Mouse (Mus musculus) heart, adult 2 months (tissue): Measurements from ENCODE around the gene Adnp. TPM values are rescaled to one million over a fixed set of nuclear protein-coding genes. Genes with fewer than 3 reads are reported as not detected.

Source experiments
- DNase-seq, 2 experiments: peaks; one replicate each; pipeline ENCODE4 v3.0.0; 2021
- H3K27ac ChIP-seq: fragments of 200-600 bp; 2 replicates; pipeline ENCODE4 v1.8.1; 2022
- H3K27me3 ChIP-seq: fragments of 200-500 bp; 2 replicates; pipeline ENCODE4 v1.6.1; 2012; ENCODE audit warnings: mild to moderate bottlenecking, low read length, inconsistent platforms, mixed read lengths; ENCODE audit not compliant: control insufficient read depth, insufficient read depth
- H3K36me3 ChIP-seq: fragments of 200-500 bp; 2 replicates; pipeline ENCODE4 v1.6.1; 2012; ENCODE audit warnings: low read length, inconsistent platforms; ENCODE audit not compliant: control insufficient read depth, insufficient read depth
- H3K4me1 ChIP-seq: fragments of 200-500 bp; 2 replicates; pipeline ENCODE4 v1.6.1; 2011; ENCODE audit warnings: low read length; ENCODE audit not compliant: control insufficient read depth, insufficient read depth
- H3K4me3 ChIP-seq: fragments of 200-600 bp; 2 replicates; pipeline ENCODE4 v1.8.1; 2022
- H3K79me2 ChIP-seq: fragments of 200-500 bp; replicated peaks from 2 replicates; pipeline ENCODE4 v1.6.1; 2012; ENCODE audit warnings: mild to moderate bottlenecking, inconsistent platforms, low read length, moderate library complexity, mixed read lengths; ENCODE audit not compliant: control insufficient read depth, insufficient read depth
- H3K9ac ChIP-seq: fragments of 200-500 bp; 2 replicates; pipeline ENCODE4 v1.6.1; 2012; ENCODE audit warnings: low read depth, mild to moderate bottlenecking, control low read depth, inconsistent platforms, low read length, mixed read lengths
- CTCF ChIP-seq: fragments of 200-600 bp; IDR thresholded peaks from 2 replicates; pipeline ENCODE4 v1.8.1; 2022; ENCODE audit warnings: antibody characterized with exemption, mild to moderate bottlenecking, moderate library complexity
- EP300 ChIP-seq: fragments of 200-500 bp; IDR thresholded peaks from 2 replicates; pipeline ENCODE4 v1.6.1; 2011; ENCODE audit warnings: low read depth, low read length, control low read depth; ENCODE audit not compliant: insufficient read depth
- POLR2A ChIP-seq: fragments of 200-500 bp; IDR thresholded peaks from 2 replicates; pipeline ENCODE4 v1.6.1; 2011; ENCODE audit warnings: mild to moderate bottlenecking, low read depth, low read length, control low read depth; ENCODE audit not compliant: insufficient read depth
- WGBS: fragments of 180-500 bp; shearing (Covaris S2); methylation state at CpG from one replicate; pipeline ENCODE4 v1.1.7; 2018; 5-methylcytosine and 5-hydroxymethylcytosine counted together
- intact Hi-C: fragments of 180-260 bp; cut with DNase I; formaldehyde crosslinking; loops from one replicate; pipeline ENCODE4 v1.15.1; 2025
- polyA plus RNA-seq: library from polyadenylated mRNA; depleted of rRNA; stranded (reverse); fragments of >200 nt; gene quantifications from 2 replicates; pipeline ENCODE4 v1.2.3, GENCODE M21; 2012
- total RNA-seq, 2 experiments: library from RNA; stranded (reverse); gene quantifications; 2 replicates each; pipeline ENCODE4 v1.2.3; 2021

Adnp gene
- total and polyA plus RNA-seq, 3 experiments, result 11.2 to 30.7 (median 29.6) TPM

DNA sequence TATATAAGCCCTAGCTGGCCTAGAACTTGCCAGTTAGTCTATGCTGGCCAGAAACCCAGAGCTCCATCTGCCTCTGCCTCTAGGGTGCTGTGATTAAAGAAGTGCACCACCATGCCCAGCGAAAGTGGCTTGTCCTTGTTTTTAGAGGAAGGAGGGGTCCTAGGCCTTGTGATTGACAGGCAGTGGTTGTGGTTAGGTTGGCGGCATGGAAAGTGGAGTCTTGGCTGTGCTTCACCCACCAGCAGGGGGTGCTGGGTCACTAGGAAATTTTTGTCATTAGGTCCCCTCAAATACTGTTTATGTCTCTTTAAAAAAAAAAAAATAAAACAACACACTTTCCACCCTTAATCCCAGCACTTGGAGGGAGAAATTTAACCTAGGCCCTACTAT lies 41.9 kb upstream of the Adnp start:
- no peaks in the 10 kb centered on the region; the same call in 1 of the 2 replicates for H3K4me1 ChIP-seq
- H3K27ac ChIP-seq, result no peak overlapping the region
- no peaks in the 10 kb centered on the region for H3K79me2 ChIP-seq
- no peak overlapping the region for H3K9ac ChIP-seq
- intact Hi-C loops, result no loop called here
- no peaks in the 10 kb centered on the region for H3K36me3 ChIP-seq
- no peak for DNase-seq
- no peaks in the 10 kb centered on the region; the same call in 1 of the 2 replicates for H3K27me3 ChIP-seq
- H3K4me3 ChIP-seq, result no peak overlapping the region
- WGBS, result 37% methylated on average over 2 of the region's 2 CpGs
- TF ChIP-seq CTCF (peak; percentile 41), EP300 (no peak)

DNA sequence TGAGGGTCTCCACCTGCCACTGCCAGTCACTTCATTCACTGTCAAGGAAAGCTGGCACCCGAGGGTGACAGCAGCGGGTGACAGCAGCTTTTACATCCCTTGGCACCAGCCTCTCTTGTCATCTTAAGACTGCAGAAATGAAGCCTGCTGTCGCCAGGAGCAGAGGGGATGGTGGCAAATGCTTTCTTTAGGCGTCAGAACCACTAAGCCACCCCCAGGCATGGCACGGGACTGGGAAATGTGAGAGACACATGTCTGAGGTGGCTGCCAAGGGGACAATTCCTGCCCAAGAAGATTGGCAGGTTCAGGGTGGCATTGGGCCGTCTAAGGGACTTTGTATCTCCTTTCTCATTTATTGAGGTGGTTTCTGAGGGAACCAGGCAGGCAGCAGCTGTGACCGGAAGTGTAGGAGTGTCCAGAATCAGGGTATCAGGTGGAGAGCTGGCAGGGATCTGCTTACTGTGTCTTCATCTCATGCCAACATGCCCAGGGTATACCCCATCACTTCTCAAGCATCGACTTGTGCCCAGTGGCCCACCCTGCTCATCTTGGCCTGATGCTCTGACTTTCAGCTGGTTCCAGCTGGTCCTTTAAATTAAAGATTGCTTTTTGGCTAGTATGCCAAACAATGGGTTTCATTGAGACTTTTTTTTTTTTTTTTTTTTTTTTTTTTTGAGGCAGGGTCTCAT lies 41.4 kb upstream of the Adnp start:
- DNase-seq, result no peak
- Histone ChIP-seq H3K27me3 (no peaks in the 10 kb centered on the region; the same call in 1 of the 2 replicates), H3K4me1 (no peaks in the 10 kb centered on the region; the same call in 1 of the 2 replicates), H3K36me3 (no peaks in the 10 kb centered on the region), H3K9ac (no peak overlapping the region), H3K27ac (no peak overlapping the region), H3K79me2 (no peaks in the 10 kb centered on the region), H3K4me3 (no peak overlapping the region)
- intact Hi-C loops, result no loop called here
- WGBS, result 65% methylated on average over 8 of the region's 8 CpGs
- TF ChIP-seq EP300, result no peak
- no peak for TF ChIP-seq CTCF
- no peak for TF ChIP-seq POLR2A

DNA sequence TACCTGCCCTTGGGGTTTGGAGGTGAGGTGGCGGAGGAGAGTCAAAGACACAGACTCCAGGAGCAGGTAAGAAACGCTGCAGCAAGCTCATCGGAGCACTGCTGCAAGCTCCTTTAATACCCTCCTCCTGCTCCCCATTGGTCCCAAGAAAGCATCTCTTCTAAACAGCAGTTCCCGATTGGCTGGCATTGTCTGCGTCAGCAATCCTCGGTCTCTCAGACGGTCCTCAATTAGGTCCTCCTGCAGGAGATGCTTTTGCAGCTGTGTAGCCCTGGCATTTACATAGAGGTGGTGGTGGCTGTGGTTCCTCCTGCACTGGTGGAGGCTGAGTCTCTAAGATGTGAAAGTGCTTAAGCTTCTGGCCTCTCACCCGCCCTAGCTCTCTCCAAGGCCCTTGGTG lies 38.7 kb upstream of the Adnp start:
- no peak for TF ChIP-seq CTCF
- no peak for TF ChIP-seq POLR2A
- no peak for TF ChIP-seq EP300
- DNase-seq, result no peak
- H3K27me3 ChIP-seq, result peaks cover 1% of the 10 kb centered on the region; the same call in 1 of the 2 replicates
- H3K4me3 ChIP-seq, result no peak overlapping the region
- WGBS, result 36% methylated on average over 8 of the region's 8 CpGs
- no peaks in the 10 kb centered on the region for H3K79me2 ChIP-seq
- H3K4me1 ChIP-seq, result no peaks in the 10 kb centered on the region; the same call in 1 of the 2 replicates
- H3K9ac ChIP-seq, result no peak overlapping the region
- H3K36me3 ChIP-seq, result no peaks in the 10 kb centered on the region
- intact Hi-C loops, result no loop called here
- no peak overlapping the region for H3K27ac ChIP-seq

DNA sequence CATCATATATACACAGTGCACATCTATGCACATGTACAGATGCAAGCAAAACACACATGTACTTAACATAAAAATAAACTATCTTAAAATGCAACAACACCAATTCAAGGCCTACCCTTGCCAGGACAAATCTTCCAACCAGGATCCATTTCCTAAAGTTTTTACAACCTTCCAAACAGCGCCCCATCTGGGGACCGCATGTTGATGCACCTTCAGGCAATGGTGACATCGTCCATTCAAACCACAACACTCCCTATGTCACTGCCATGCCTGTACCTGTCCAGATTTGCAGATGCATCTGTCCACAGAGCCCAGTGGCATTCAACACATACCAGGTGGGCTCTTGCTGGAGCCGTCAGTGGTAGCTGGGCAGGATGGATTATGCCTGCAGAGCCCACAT lies 36.4 kb upstream of the Adnp start:
- no peak overlapping the region for H3K27ac ChIP-seq
- TF ChIP-seq POLR2A (no peak), CTCF (no peak), EP300 (no peak)
- H3K4me3 ChIP-seq, result no peak overlapping the region
- H3K36me3 ChIP-seq, result no peaks in the 10 kb centered on the region
- no peak for DNase-seq
- intact Hi-C loops, result no loop called here
- no peak overlapping the region for H3K9ac ChIP-seq
- peaks cover 1% of the 10 kb centered on the region; the same call in 1 of the 2 replicates for H3K27me3 ChIP-seq
- H3K4me1 ChIP-seq, result no peaks in the 10 kb centered on the region
- H3K79me2 ChIP-seq, result no peaks in the 10 kb centered on the region
- WGBS, result 75% methylated on average over 4 of the region's 4 CpGs

DNA sequence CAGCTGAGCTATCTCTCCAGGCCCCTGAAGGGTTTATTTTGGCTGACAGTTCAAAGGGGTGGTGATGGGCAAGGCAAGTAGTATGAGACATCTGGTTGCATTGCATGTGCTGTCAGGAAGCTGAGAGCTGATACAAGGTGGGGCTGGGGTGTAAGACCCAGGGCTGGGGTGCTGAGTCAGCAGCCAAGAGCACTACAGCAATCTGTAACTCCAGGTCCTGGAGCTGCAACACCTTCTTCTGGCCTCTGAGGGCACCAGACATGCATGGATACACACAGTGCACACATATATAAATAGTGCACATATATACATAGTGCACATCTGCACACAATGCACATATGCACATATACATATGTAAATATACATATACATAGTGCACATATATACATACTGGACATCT lies 35.9 kb upstream of the Adnp start:
- Histone ChIP-seq H3K79me2 (no peaks in the 10 kb centered on the region), H3K27ac (no peak overlapping the region), H3K4me3 (no peak overlapping the region), H3K4me1 (no peaks in the 10 kb centered on the region), H3K9ac (no peak overlapping the region), H3K27me3 (peaks cover 1% of the 10 kb centered on the region; the same call in 1 of the 2 replicates), H3K36me3 (no peaks in the 10 kb centered on the region)
- DNase-seq, result no peak
- intact Hi-C loops, result no loop called here
- TF ChIP-seq POLR2A (no peak), EP300 (no peak), CTCF (no peak)

DNA sequence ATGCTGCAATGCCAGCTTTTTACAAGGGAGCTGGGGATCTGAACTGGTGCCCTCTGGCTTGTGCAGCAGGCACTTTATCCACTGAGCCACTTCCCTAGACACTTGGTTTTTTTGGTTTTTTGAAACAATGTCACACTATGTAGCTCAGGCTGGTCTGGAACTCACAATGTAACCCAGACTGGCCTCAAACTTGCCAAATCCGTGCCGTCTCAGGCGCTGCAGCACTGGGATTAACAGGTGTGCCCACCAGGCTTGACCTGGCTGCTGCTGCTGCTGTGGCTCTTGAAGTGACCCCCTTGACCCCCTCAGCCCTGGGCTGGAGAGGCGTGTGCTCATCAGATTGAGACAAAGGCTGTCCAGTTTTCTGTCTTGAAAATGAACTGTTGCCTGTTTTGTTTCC lies 31.4 kb upstream of the Adnp start:
- H3K4me3 ChIP-seq, result no peak overlapping the region
- WGBS, result 85% methylated on average over 4 of the region's 4 CpGs
- DNase-seq, result no peak
- H3K79me2 ChIP-seq, result no peaks in the 10 kb centered on the region
- H3K9ac ChIP-seq, result no peak overlapping the region
- no peak overlapping the region for H3K27ac ChIP-seq
- no peaks in the 10 kb centered on the region for H3K36me3 ChIP-seq
- no peak for TF ChIP-seq CTCF
- TF ChIP-seq POLR2A, result no peak
- intact Hi-C loops, result no loop called here
- peaks cover 1% of the 10 kb centered on the region; the same call in 1 of the 2 replicates for H3K27me3 ChIP-seq
- no peaks in the 10 kb centered on the region for H3K4me1 ChIP-seq
